Mouse (Mus musculus): Measurements from ENCODE around the gene Olfr545. TPM values are rescaled to one million over a fixed set of nuclear protein-coding genes. Genes with fewer than 3 reads are reported as not detected.

The Olfr545 gene
- polyA plus RNA-seq, 1 experiment from 2014 or later = not detected

Other genes with a start within 250 kb of the Olfr545 start
- gene Rhog, start 243.5 kb downstream of the Olfr545 start, polyA plus RNA-seq (2015; fragmentation: Nextera tagmentation; extraction: Ambion mirVana) = 57.4 and 62.3 TPM in 2 replicates
- 14.9 and 16.5 TPM in 2 replicates for gene Stim1, start 231.8 kb downstream of the Olfr545 start, polyA plus RNA-seq (2015; fragmentation: Nextera tagmentation; extraction: Ambion mirVana)
- 171 and 180 TPM in 2 replicates for gene Rrm1, start 57.9 kb downstream of the Olfr545 start, polyA plus RNA-seq (2015; fragmentation: Nextera tagmentation; extraction: Ambion mirVana)
- gene Olfr543, start 17.9 kb downstream of the Olfr545 start, polyA plus RNA-seq (2015; fragmentation: Nextera tagmentation; extraction: Ambion mirVana) = 0.23 and 0.46 TPM in 2 replicates
- 0.07 TPM in 2 replicates for gene Olfr544, start 11.3 kb downstream of the Olfr545 start, polyA plus RNA-seq (2015; fragmentation: Nextera tagmentation; extraction: Ambion mirVana)
- gene Olfr547, start 35.2 kb upstream of the Olfr545 start, polyA plus RNA-seq (2015; fragmentation: Nextera tagmentation; extraction: Ambion mirVana) = not detected in 2 replicates
- gene Olfr548-ps1, start 41.3 kb upstream of the Olfr545 start, polyA plus RNA-seq (2015; fragmentation: Nextera tagmentation; extraction: Ambion mirVana) = not detected in 2 replicates
- not detected in 2 replicates for gene Olfr549, start 50.3 kb upstream of the Olfr545 start, polyA plus RNA-seq (2015; fragmentation: Nextera tagmentation; extraction: Ambion mirVana)
- 0.44 and 0.62 TPM in 2 replicates for gene Trim21, start 65.9 kb upstream of the Olfr545 start, polyA plus RNA-seq (2015; fragmentation: Nextera tagmentation; extraction: Ambion mirVana)
- not detected in 2 replicates for gene Olfr550, start 71.9 kb upstream of the Olfr545 start, polyA plus RNA-seq (2015; fragmentation: Nextera tagmentation; extraction: Ambion mirVana)
- gene Olfr551, start 92.3 kb upstream of the Olfr545 start, polyA plus RNA-seq (2015; fragmentation: Nextera tagmentation; extraction: Ambion mirVana) = not detected in 2 replicates
- gene Olfr552, start 98.2 kb upstream of the Olfr545 start, polyA plus RNA-seq (2015; fragmentation: Nextera tagmentation; extraction: Ambion mirVana) = not detected in 2 replicates
- gene Olfr553, start 118.6 kb upstream of the Olfr545 start, polyA plus RNA-seq (2015; fragmentation: Nextera tagmentation; extraction: Ambion mirVana) = not detected in 2 replicates
- gene Olfr554, start 138.9 kb upstream of the Olfr545 start, polyA plus RNA-seq (2015; fragmentation: Nextera tagmentation; extraction: Ambion mirVana) = not detected in 2 replicates
- gene Olfr555, start 159.2 kb upstream of the Olfr545 start, polyA plus RNA-seq (2015; fragmentation: Nextera tagmentation; extraction: Ambion mirVana) = not detected in 2 replicates
- not detected in 2 replicates for gene Olfr556, start 165.3 kb upstream of the Olfr545 start, polyA plus RNA-seq (2015; fragmentation: Nextera tagmentation; extraction: Ambion mirVana)
- 1.5 TPM in 2 replicates for gene Trim68, start 187.8 kb upstream of the Olfr545 start, polyA plus RNA-seq (2015; fragmentation: Nextera tagmentation; extraction: Ambion mirVana)
- not detected in 2 replicates for gene Olfr557, start 196.3 kb upstream of the Olfr545 start, polyA plus RNA-seq (2015; fragmentation: Nextera tagmentation; extraction: Ambion mirVana)
- not detected in 2 replicates for gene Olfr558, start 202.6 kb upstream of the Olfr545 start, polyA plus RNA-seq (2015; fragmentation: Nextera tagmentation; extraction: Ambion mirVana)
- not detected in 2 replicates for gene Olfr33, start 219.5 kb upstream of the Olfr545 start, polyA plus RNA-seq (2015; fragmentation: Nextera tagmentation; extraction: Ambion mirVana)
- not detected in 2 replicates for gene Olfr559, start 227.9 kb upstream of the Olfr545 start, polyA plus RNA-seq (2015; fragmentation: Nextera tagmentation; extraction: Ambion mirVana)